Mouse (Mus musculus): ENCODE results near the gene Slc38a1. TPM values are rescaled to one million over a fixed set of nuclear protein-coding genes. Genes with fewer than 3 reads are reported as not detected.

Gene Slc38a1
- polyA plus RNA-seq, 1 experiment from 2014 or later, result 62.4 TPM

GRCm38 (mm10) chr15:96587998-96588397 is 54.7 kb downstream of the Slc38a1 start:
- Histone ChIP-seq H3K9me3 (ENCODE audit: low read length) (peaks cover 7% of the 10 kb centered on the region; the same call in 1 of the 2 replicates), H3K4me2 (replicated peaks; ENCODE audit: low read depth, low read length) (no peak overlapping the region), H3K36me3 (ENCODE audit: insufficient read depth, low read length) (peaks cover 65% of the 10 kb centered on the region), H3K4me1 (ENCODE audit: insufficient read depth, low read length) (peaks cover 5% of the 10 kb centered on the region), H3K27me3 (ENCODE audit: insufficient read depth, low read length) (no peaks in the 10 kb centered on the region), H3K27ac (ENCODE audit: low read length) (no peak overlapping the region), H3K9ac (replicated peaks; ENCODE audit: low read length) (no peak overlapping the region), H3K4me3 (ENCODE audit: low read length) (no peak overlapping the region)
- WGBS, result 92% methylated on average over 8 of the region's 8 CpGs
- ATAC-seq (ENCODE audit: low FRiP score, low TSS enrichment), result no peak

GRCm38 (mm10) chr15:96583371-96584008 is 59.2 kb downstream of the Slc38a1 start:
- peaks cover 61% of the 10 kb centered on the region for H3K36me3 ChIP-seq (ENCODE audit: insufficient read depth, low read length)
- H3K9me3 ChIP-seq (ENCODE audit: low read length), result peaks cover 7% of the 10 kb centered on the region; the same call in 1 of the 2 replicates
- no peaks in the 10 kb centered on the region for H3K4me1 ChIP-seq (ENCODE audit: insufficient read depth, low read length)
- ATAC-seq (ENCODE audit: low FRiP score, low TSS enrichment), result no peak
- no peaks in the 10 kb centered on the region for H3K27me3 ChIP-seq (ENCODE audit: insufficient read depth, low read length)
- no peak overlapping the region for H3K4me3 ChIP-seq (ENCODE audit: low read length)
- no peak overlapping the region for H3K9ac ChIP-seq (replicated peaks; ENCODE audit: low read length)
- WGBS, result 94% methylated on average over 15 of the region's 15 CpGs
- no peak overlapping the region for H3K27ac ChIP-seq (ENCODE audit: low read length)
- H3K4me2 ChIP-seq (replicated peaks; ENCODE audit: low read depth, low read length), result no peak overlapping the region

- H3K36me3 ChIP-seq (ENCODE audit: insufficient read depth, low read length), result peaks cover 53% of the 10 kb centered on the region
- ATAC-seq (ENCODE audit: low FRiP score, low TSS enrichment), result no peak
Observed at GRCm38 (mm10) chr15:96576998-96577397, 65.7 kb downstream of the Slc38a1 start.

GRCm38 (mm10) chr15:96568983-96569363 is 73.7 kb downstream of the Slc38a1 start:
- H3K4me1 ChIP-seq (ENCODE audit: insufficient read depth, low read length), result 0 out of 2 replicates have a peak, but pooled peaks cover 6% of the 10 kb centered on the region
- ATAC-seq (ENCODE audit: low FRiP score, low TSS enrichment), result no peak
- H3K27ac ChIP-seq (ENCODE audit: low read length), result no peak overlapping the region
- H3K4me3 ChIP-seq (ENCODE audit: low read length), result no peak overlapping the region
- no peak overlapping the region for H3K4me2 ChIP-seq (replicated peaks; ENCODE audit: low read depth, low read length)
- 45% methylated on average over 2 of the region's 2 CpGs for WGBS
- no peaks in the 10 kb centered on the region for H3K9me3 ChIP-seq (ENCODE audit: low read length)
- H3K36me3 ChIP-seq (ENCODE audit: insufficient read depth, low read length), result 0 out of 2 replicates have a peak, but pooled peaks cover 10% of the 10 kb centered on the region
- no peaks in the 10 kb centered on the region for H3K27me3 ChIP-seq (ENCODE audit: insufficient read depth, low read length)
- no peak overlapping the region for H3K9ac ChIP-seq (replicated peaks; ENCODE audit: low read length)

More at GRCm38 (mm10) chr15:96576998-96577397, 65.7 kb downstream of the Slc38a1 start:
- H3K27me3 ChIP-seq (ENCODE audit: insufficient read depth, low read length), result no peaks in the 10 kb centered on the region
- H3K4me2 ChIP-seq (replicated peaks; ENCODE audit: low read depth, low read length), result no peak overlapping the region
- no peaks in the 10 kb centered on the region for H3K9me3 ChIP-seq (ENCODE audit: low read length)
- H3K4me1 ChIP-seq (ENCODE audit: insufficient read depth, low read length), result no peaks in the 10 kb centered on the region
- WGBS, result 94% methylated on average over 5 of the region's 5 CpGs
- H3K9ac ChIP-seq (replicated peaks; ENCODE audit: low read length), result no peak overlapping the region
- H3K4me3 ChIP-seq (ENCODE audit: low read length), result no peak overlapping the region
- no peak overlapping the region for H3K27ac ChIP-seq (ENCODE audit: low read length)

- ATAC-seq (ENCODE audit: low FRiP score, low TSS enrichment), result no peak
- 54% methylated on average over 13 of the region's 13 CpGs for WGBS
Observed at GRCm38 (mm10) chr15:96568271-96568982, 74.3 kb downstream of the Slc38a1 start.

GRCm38 (mm10) chr15:96566850-96567271 is 75.9 kb downstream of the Slc38a1 start:
- 10% methylated on average over 14 of the region's 14 CpGs for WGBS
- peak overlapping the region; percentile 48 for H3K9ac ChIP-seq (replicated peaks; ENCODE audit: low read length)

More at GRCm38 (mm10) chr15:96568271-96568982, 74.3 kb downstream of the Slc38a1 start:
- Histone ChIP-seq H3K27me3 (ENCODE audit: insufficient read depth, low read length) (no peaks in the 10 kb centered on the region), H3K9ac (replicated peaks; ENCODE audit: low read length) (no peak overlapping the region), H3K4me2 (replicated peaks; ENCODE audit: low read depth, low read length) (no peak overlapping the region), H3K4me3 (ENCODE audit: low read length) (no peak overlapping the region), H3K4me1 (ENCODE audit: insufficient read depth, low read length) (0 out of 2 replicates have a peak, but pooled peaks cover 6% of the 10 kb centered on the region), H3K36me3 (ENCODE audit: insufficient read depth, low read length) (0 out of 2 replicates have a peak, but pooled peaks cover 6% of the 10 kb centered on the region), H3K27ac (ENCODE audit: low read length) (peak overlapping the region; percentile 32; the same call in 1 of the 2 replicates), H3K9me3 (ENCODE audit: low read length) (no peaks in the 10 kb centered on the region)

GRCm38 (mm10) chr15:96563852-96564251 is 78.9 kb downstream of the Slc38a1 start:
- 75% methylated on average over 1 of the region's 1 CpGs for WGBS
- ATAC-seq (ENCODE audit: low FRiP score, low TSS enrichment), result no peak
- no peaks in the 10 kb centered on the region for H3K9me3 ChIP-seq (ENCODE audit: low read length)
- H3K4me3 ChIP-seq (ENCODE audit: low read length), result no peak overlapping the region
- H3K27ac ChIP-seq (ENCODE audit: low read length), result no peak overlapping the region
- no peaks in the 10 kb centered on the region for H3K27me3 ChIP-seq (ENCODE audit: insufficient read depth, low read length)
- H3K4me1 ChIP-seq (ENCODE audit: insufficient read depth, low read length), result 0 out of 2 replicates have a peak, but pooled peaks cover 6% of the 10 kb centered on the region
- no peak overlapping the region for H3K9ac ChIP-seq (replicated peaks; ENCODE audit: low read length)
- no peak overlapping the region for H3K4me2 ChIP-seq (replicated peaks; ENCODE audit: low read depth, low read length)
- H3K36me3 ChIP-seq (ENCODE audit: insufficient read depth, low read length), result no peaks in the 10 kb centered on the region

More at GRCm38 (mm10) chr15:96566850-96567271, 75.9 kb downstream of the Slc38a1 start:
- Histone ChIP-seq H3K9me3 (ENCODE audit: low read length) (no peaks in the 10 kb centered on the region), H3K27me3 (ENCODE audit: insufficient read depth, low read length) (no peaks in the 10 kb centered on the region), H3K36me3 (ENCODE audit: insufficient read depth, low read length) (no peaks in the 10 kb centered on the region), H3K4me1 (ENCODE audit: insufficient read depth, low read length) (0 out of 2 replicates have a peak, but pooled peaks cover 6% of the 10 kb centered on the region), H3K4me2 (replicated peaks; ENCODE audit: low read depth, low read length) (peak overlapping the region; percentile 60), H3K27ac (ENCODE audit: low read length) (no peak overlapping the region), H3K4me3 (ENCODE audit: low read length) (peak overlapping the region; percentile 42)
- ATAC-seq (ENCODE audit: low FRiP score, low TSS enrichment), result peak; percentile 72; the same call in 1 of the 2 replicates

GRCm38 (mm10) chr15:96562521-96562920 is 80.2 kb downstream of the Slc38a1 start:
- no peak overlapping the region for H3K27ac ChIP-seq (ENCODE audit: low read length)
- H3K36me3 ChIP-seq (ENCODE audit: insufficient read depth, low read length), result no peaks in the 10 kb centered on the region
- H3K4me3 ChIP-seq (ENCODE audit: low read length), result no peak overlapping the region
- H3K4me1 ChIP-seq (ENCODE audit: insufficient read depth, low read length), result no peaks in the 10 kb centered on the region
- no peaks in the 10 kb centered on the region for H3K27me3 ChIP-seq (ENCODE audit: insufficient read depth, low read length)
- H3K9ac ChIP-seq (replicated peaks; ENCODE audit: low read length), result no peak overlapping the region
- ATAC-seq (ENCODE audit: low FRiP score, low TSS enrichment), result no peak
- 91% methylated on average over 5 of the region's 5 CpGs for WGBS
- H3K9me3 ChIP-seq (ENCODE audit: low read length), result no peaks in the 10 kb centered on the region
- no peak overlapping the region for H3K4me2 ChIP-seq (replicated peaks; ENCODE audit: low read depth, low read length)

GRCm38 (mm10) chr15:96560576-96561298 is 82.0 kb downstream of the Slc38a1 start:
- 94% methylated on average over 14 of the region's 14 CpGs for WGBS
- no peaks in the 10 kb centered on the region for H3K36me3 ChIP-seq (ENCODE audit: insufficient read depth, low read length)

More at GRCm38 (mm10) chr15:96560576-96561298, 82.0 kb downstream of the Slc38a1 start:
- ATAC-seq (ENCODE audit: low FRiP score, low TSS enrichment), result no peak
- no peak overlapping the region for H3K4me2 ChIP-seq (replicated peaks; ENCODE audit: low read depth, low read length)
- H3K27me3 ChIP-seq (ENCODE audit: insufficient read depth, low read length), result no peaks in the 10 kb centered on the region
- H3K9me3 ChIP-seq (ENCODE audit: low read length), result no peaks in the 10 kb centered on the region
- no peak overlapping the region for H3K9ac ChIP-seq (replicated peaks; ENCODE audit: low read length)
- H3K4me1 ChIP-seq (ENCODE audit: insufficient read depth, low read length), result no peaks in the 10 kb centered on the region
- no peak overlapping the region for H3K4me3 ChIP-seq (ENCODE audit: low read length)
- no peak overlapping the region for H3K27ac ChIP-seq (ENCODE audit: low read length)

Data from kidney, embryonic 16.5 days (tissue).